Comparison of ENCODE assay signal across 13 mouse cellular contexts in the genomic region with DNA sequence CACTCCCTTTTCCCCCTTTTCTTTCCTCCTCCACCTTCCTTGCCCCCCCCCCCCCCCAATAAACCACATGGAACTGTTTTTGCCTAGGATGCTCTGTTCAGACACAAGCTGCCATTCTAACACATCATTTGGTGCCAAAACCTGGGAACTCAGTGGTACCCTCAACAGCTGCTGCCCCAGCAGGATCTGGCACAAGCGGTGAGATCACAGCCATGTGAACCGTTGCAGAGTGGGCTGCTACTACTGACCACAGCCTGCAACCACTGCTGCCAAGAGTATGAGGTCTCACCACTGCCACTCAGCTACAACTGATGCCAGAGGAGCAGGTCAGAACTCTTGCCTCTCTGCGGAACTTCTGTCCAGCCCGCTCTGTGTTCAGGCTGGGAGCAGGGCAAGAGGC.
DNase-seq lines count a peak whose midpoint lies in the region; TF ChIP-seq lines count a peak whose summit lies in the region.
"Had no signal": no experiment of that assay in that cellular context is flagged by ENCODE, and none has a peak within 500 bp of the region (broad histone marks: within the 10 kb centered on the region; RNA-seq: fewer than 3 reads in every experiment).

No protein-coding gene starts in this region.

- no peak for TF ChIP-seq POLR2A in brain, embryonic 14.5 days (IDR thresholded peaks at IDR 0.05; ENCODE audit: borderline replicate concordance, extremely low read depth, insufficient read depth, insufficient read length, poor library complexity, severe bottlenecking)

- DNase-seq in cerebellum, adult 11-12 months, result peak; percentile 21
- no peak for DNase-seq in cerebellum, adult 8-10 months
- DNase-seq in layer of hippocampus, postnatal 14 days (ENCODE audit: low spot score in 2 of 2), result peak; percentile 9 to 39
- no peak for DNase-seq in layer of hippocampus, postnatal 25 days (ENCODE audit: extremely low spot score in 1 of 2, low spot score in 1 of 2)
- peak; percentile 9 for DNase-seq in brain, embryonic 14.5 days (ENCODE audit: low read depth)
- peak; percentile 97 to 98 for DNase-seq in cerebellum, postnatal 10 days
- DNase-seq in lung, postnatal 10 days, result no peak
- DNase-seq in lung, adult 18-20 months, result no peak
- DNase-seq: adrenal gland, postnatal 14 days; gastrocnemius, postnatal 25 days; heart, adult 2 months; lung, adult 2 months; retina, postnatal 1 day had no signal

- TF ChIP-seq CTCF in brain, embryonic 14.5 days (IDR thresholded peaks at IDR 0.05; ENCODE audit: borderline replicate concordance, extremely low read depth, insufficient read depth, insufficient read length), result no peak

Comparison
In these comparisons a context has a peak if more than half of its experiments do, and no peak if none do; other contexts are left out.
1. DNase-seq: peak in cerebellum, adult 11-12 months (single experiment), layer of hippocampus, postnatal 14 days (2 of 2), brain, embryonic 14.5 days (single experiment) and cerebellum, postnatal 10 days (2 of 2); none in cerebellum, adult 8-10 months (single experiment), layer of hippocampus, postnatal 25 days (0 of 2), lung, postnatal 10 days (single experiment) and lung, adult 18-20 months (0 of 2).